Mouse (Mus musculus): ENCODE data around the gene Foxn3. TPM values are rescaled to one million over a fixed set of nuclear protein-coding genes. Genes with fewer than 3 reads are reported as not detected.

Gene Foxn3
- polyA plus RNA-seq, 1 experiment, result 61.5 TPM

DNA sequence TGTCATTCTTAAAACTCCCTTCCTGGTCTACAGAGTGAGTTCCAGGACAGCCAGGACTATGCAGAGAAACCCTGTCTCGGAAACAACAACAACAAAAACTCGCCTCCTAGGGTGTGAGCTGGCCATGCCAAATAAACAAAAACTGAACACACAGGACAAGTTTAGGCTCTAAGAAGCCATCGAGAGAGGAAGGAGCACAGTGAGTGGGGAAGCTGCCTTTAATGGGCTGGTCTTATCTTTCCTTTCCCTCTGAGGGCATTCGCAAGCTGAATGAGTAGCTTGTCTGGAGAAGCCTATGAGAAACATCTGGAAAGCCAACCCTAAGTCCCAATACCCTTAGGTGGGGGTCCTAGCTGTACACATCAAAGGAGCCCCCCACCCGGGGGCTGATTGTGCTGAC is 168.7 kb downstream of the Foxn3 start:
- TF ChIP-seq POLR2A (IDR thresholded peaks at IDR 0.05; ENCODE audit: borderline replicate concordance, insufficient read depth, low read length) (no peak), CTCF (IDR thresholded peaks at IDR 0.05; ENCODE audit: borderline replicate concordance, insufficient read depth, low read depth, low read length) (no peak)
- Histone ChIP-seq H3K4me1 (ENCODE audit: control insufficient read depth, insufficient read depth, low read length) (peaks cover 8% of the 10 kb centered on the region), H3K27ac (ENCODE audit: insufficient read depth, low read length) (no peak overlapping the region), H3K27me3 (ENCODE audit: control insufficient read depth, insufficient read depth, low read length) (no peaks in the 10 kb centered on the region), H3K4me3 (replicated peaks; ENCODE audit: insufficient read depth, low read depth, low read length) (no peak overlapping the region)
- WGBS, result 71% methylated on average over 5 of the region's 5 CpGs
- no peak for DNase-seq

DNA sequence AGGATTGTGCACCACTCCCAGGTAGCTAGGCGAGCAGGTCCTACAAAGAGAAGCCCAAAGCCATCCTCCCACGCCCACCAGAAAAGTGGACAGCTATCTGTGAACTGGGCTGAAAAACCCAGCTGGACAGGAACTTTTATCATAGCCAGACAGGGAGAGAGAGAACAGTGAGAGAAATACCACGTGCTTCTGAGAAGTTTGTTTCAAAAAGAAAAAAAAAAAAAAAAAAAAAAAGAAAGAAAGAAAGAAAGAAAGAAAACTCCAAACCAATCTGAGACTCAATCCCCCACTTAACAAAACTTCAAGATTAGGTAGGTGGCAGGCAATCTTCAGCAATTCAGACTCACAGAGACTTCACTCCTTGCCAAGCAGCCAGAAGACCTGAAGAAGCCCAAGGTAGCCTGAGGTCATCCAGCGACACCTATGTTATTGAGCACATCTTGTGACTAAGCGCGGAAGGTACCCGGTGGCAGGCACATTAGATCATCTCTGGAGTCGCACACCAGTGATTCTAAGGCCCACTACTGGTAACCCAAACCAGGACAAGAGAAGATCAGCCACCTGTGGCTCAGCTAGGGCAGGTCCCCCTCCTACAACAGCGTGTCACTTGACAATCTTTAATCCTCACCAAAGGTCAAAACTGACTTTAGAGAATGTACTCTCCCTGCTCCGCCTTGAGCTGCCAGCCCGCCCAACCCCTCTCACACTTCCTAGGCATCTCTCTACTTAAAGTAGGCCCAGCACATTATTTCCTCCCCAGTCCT is 169.3 kb downstream of the Foxn3 start:
- peaks cover 8% of the 10 kb centered on the region for H3K4me1 ChIP-seq (ENCODE audit: control insufficient read depth, insufficient read depth, low read length)
- no peak overlapping the region for H3K4me3 ChIP-seq (replicated peaks; ENCODE audit: insufficient read depth, low read depth, low read length)
- TF ChIP-seq CTCF (IDR thresholded peaks at IDR 0.05; ENCODE audit: borderline replicate concordance, insufficient read depth, low read depth, low read length) (no peak), POLR2A (IDR thresholded peaks at IDR 0.05; ENCODE audit: borderline replicate concordance, insufficient read depth, low read length) (no peak)
- H3K27ac ChIP-seq (ENCODE audit: insufficient read depth, low read length), result peak overlapping the region; percentile 96; the same call in 1 of the 2 replicates
- WGBS, result 64% methylated on average over 11 of the region's 11 CpGs
- DNase-seq, result no peak
- no peaks in the 10 kb centered on the region for H3K27me3 ChIP-seq (ENCODE audit: control insufficient read depth, insufficient read depth, low read length)

GRCm38 (mm10) chr12:99392944-99393866 is 170.2 kb downstream of the Foxn3 start:
- WGBS, result under 1% methylated on average over 70 of the region's 71 CpGs
- Histone ChIP-seq H3K27ac (ENCODE audit: insufficient read depth, low read length) (peak overlapping the region; percentile 96), H3K4me1 (ENCODE audit: control insufficient read depth, insufficient read depth, low read length) (peaks cover 8% of the 10 kb centered on the region), H3K27me3 (ENCODE audit: control insufficient read depth, insufficient read depth, low read length) (no peaks in the 10 kb centered on the region), H3K4me3 (replicated peaks; ENCODE audit: insufficient read depth, low read depth, low read length) (peak overlapping the region; percentile 66)
- DNase-seq, result peak; percentile 84 to 85
- TF ChIP-seq CTCF (IDR thresholded peaks at IDR 0.05; ENCODE audit: borderline replicate concordance, insufficient read depth, low read depth, low read length) (peak; percentile 23; the same call in 1 of the 2 replicates), POLR2A (IDR thresholded peaks at IDR 0.05; ENCODE audit: borderline replicate concordance, insufficient read depth, low read length) (peak; percentile 37; the same call in 1 of the 2 replicates)

DNA sequence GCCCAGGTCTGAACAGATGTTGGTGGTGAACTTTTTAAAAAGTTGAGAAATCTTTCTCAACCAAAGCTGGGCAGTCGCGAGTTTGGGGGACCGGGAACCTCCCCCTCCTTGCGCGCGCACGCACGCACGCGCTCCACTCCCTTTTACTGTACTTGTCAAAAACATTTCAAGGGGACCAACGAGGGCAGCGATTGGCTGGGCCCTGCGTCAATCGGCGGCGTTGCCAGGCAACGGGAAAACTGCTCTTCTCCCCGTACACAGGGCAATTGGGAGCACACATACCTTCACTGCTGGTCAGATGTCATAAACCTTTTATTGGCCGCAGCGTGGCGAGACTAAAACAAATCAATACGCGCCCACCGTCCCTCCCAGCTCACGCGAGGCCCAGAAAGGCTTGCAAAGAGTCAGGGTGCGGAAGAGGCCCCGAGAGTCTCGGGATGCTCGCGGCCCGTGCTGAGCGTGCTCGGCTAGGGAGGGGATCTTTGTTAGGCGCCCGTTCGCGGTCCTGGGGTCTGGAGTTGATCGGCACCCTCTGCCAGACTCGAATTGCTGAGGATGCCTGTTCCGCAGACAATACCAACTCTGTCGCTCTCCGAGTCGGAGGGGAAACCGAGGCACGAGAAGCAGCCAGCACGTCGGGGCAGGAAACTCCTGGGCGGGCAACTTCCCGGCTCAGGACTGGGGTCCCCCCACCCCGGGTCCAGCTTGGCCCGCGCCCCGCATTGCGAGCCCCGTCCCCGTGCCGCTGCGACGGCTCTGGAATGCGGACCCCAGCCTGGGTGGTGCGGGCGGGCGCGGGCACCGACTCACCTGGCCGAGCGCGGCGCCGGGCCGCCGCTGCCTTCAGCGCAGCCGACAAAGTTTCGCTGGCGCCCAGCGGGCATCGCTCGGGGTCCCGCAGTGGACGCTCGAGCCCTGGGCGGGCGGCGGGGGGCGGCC is 171.2 kb downstream of the Foxn3 start:
- WGBS, result 1% methylated on average over 64 of the region's 87 CpGs

DNA sequence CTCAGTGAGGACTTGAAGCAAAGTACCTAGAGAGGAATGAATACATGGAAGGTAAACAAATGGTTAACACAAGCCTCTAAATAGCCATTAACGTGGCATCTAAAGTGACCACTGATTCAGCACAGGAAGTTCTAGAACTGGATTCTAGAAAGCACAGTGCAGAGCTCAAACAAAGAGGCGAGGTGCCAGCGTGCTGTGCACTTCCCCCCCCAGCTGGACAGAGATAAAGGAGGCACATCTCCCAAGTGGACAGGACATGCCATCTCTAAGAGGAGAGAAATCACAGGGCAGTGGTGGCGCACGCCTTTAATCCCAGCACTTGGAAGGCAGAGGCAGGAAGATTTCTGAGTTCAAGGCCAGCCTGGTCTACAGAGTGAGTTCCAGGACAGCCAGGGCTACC is 173.0 kb downstream of the Foxn3 start:
- no peak for DNase-seq
- WGBS, result 50% methylated on average over 5 of the region's 5 CpGs
- peaks cover 23% of the 10 kb centered on the region for H3K4me1 ChIP-seq (ENCODE audit: control insufficient read depth, insufficient read depth, low read length)
- no peaks in the 10 kb centered on the region for H3K27me3 ChIP-seq (ENCODE audit: control insufficient read depth, insufficient read depth, low read length)
- TF ChIP-seq CTCF (IDR thresholded peaks at IDR 0.05; ENCODE audit: borderline replicate concordance, insufficient read depth, low read depth, low read length) (no peak), POLR2A (IDR thresholded peaks at IDR 0.05; ENCODE audit: borderline replicate concordance, insufficient read depth, low read length) (no peak)
- H3K4me3 ChIP-seq (replicated peaks; ENCODE audit: insufficient read depth, low read depth, low read length), result no peak overlapping the region
- H3K27ac ChIP-seq (ENCODE audit: insufficient read depth, low read length), result no peak overlapping the region

More for the DNA sequence above, 171.2 kb downstream of the Foxn3 start:
- DNase-seq, result peak; percentile 99 to 100
- H3K4me3 ChIP-seq (replicated peaks; ENCODE audit: insufficient read depth, low read depth, low read length), result peak overlapping the region; percentile 95
- H3K4me1 ChIP-seq (ENCODE audit: control insufficient read depth, insufficient read depth, low read length), result peaks cover 11% of the 10 kb centered on the region
- peak overlapping the region; percentile 37 for H3K27ac ChIP-seq (ENCODE audit: insufficient read depth, low read length)
- no peaks in the 10 kb centered on the region for H3K27me3 ChIP-seq (ENCODE audit: control insufficient read depth, insufficient read depth, low read length)
- TF ChIP-seq POLR2A (IDR thresholded peaks at IDR 0.05; ENCODE audit: borderline replicate concordance, insufficient read depth, low read length) (peak; percentile 48; the same call in 1 of the 2 replicates), CTCF (IDR thresholded peaks at IDR 0.05; ENCODE audit: borderline replicate concordance, insufficient read depth, low read depth, low read length) (no peak)

- Histone ChIP-seq H3K4me3 (replicated peaks; ENCODE audit: insufficient read depth, low read depth, low read length) (no peak overlapping the region), H3K4me1 (ENCODE audit: control insufficient read depth, insufficient read depth, low read length) (peaks cover 23% of the 10 kb centered on the region), H3K27me3 (ENCODE audit: control insufficient read depth, insufficient read depth, low read length) (no peaks in the 10 kb centered on the region), H3K27ac (ENCODE audit: insufficient read depth, low read length) (no peak overlapping the region)
- 31% methylated on average over 7 of the region's 7 CpGs for WGBS
- peak; percentile 42 to 66 for DNase-seq
- TF ChIP-seq CTCF (IDR thresholded peaks at IDR 0.05; ENCODE audit: borderline replicate concordance, insufficient read depth, low read depth, low read length), result no peak
- TF ChIP-seq POLR2A (IDR thresholded peaks at IDR 0.05; ENCODE audit: borderline replicate concordance, insufficient read depth, low read length), result no peak
Observed at GRCm38 (mm10) chr12:99389244-99389643, 174.1 kb downstream of the Foxn3 start.

Data from cerebellum, adult 2 months (tissue).